Mouse (Mus musculus): ENCODE measurements at regions not wholly inside any gene's neighbourhood (a gene's known extent, or its start where the extent isn't known, plus 50 kb on each side); places are given as distances from the start of the nearest gene placed in this dataset.

DNA sequence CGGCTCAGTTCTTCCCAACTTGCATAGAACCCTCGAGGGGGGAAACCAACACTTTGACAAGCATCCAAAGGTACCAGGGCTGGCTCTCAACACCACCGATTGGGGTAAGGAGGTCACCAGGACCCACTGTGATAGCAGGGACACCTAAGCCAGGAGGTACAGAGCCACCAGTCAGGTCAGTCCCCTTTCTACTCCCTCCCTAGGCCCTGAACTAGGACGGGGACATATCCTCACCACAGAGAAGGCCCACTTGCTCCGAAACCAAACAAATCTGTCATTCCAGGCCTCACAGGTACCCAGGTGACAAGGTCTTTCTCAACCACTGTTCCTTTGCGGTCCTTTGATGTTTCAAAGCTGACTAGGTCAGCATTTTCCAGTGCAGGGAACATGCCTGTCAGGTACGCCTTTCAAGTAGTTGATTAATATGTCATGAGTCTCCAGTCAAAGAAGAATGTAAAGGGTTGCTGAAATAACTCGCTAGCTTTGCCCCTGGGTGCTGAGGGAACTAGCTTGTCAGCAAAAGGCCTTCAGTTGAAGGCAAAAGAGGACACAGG is 95.4 kb downstream of the Zfp36l1 start:
- no peak for DNase-seq (ENCODE audit: low read depth, low spot score)

GRCm38 (mm10) chr12:80015938-80016337 is 96.9 kb downstream of the Zfp36l1 start:
- DNase-seq (ENCODE audit: low read depth, low spot score), result no peak

- DNase-seq (ENCODE audit: low read depth, low spot score), result no peak
Measured at GRCm38 (mm10) chr12:80014598-80014983, 98.2 kb downstream of the Zfp36l1 start.

GRCm38 (mm10) chr12:80013904-80014597 is 98.8 kb downstream of the Zfp36l1 start:
- DNase-seq (ENCODE audit: low read depth, low spot score), result no peak

- DNase-seq (ENCODE audit: low read depth, low spot score), result no peak
Measured at GRCm38 (mm10) chr12:80013577-80013903, 99.3 kb downstream of the Zfp36l1 start.

GRCm38 (mm10) chr12:80011916-80012315 is 100.9 kb downstream of the Zfp36l1 start:
- DNase-seq (ENCODE audit: low read depth, low spot score), result no peak

GRCm38 (mm10) chr12:80010947-80011346 is 101.9 kb downstream of the Zfp36l1 start:
- no peak for DNase-seq (ENCODE audit: low read depth, low spot score)

GRCm38 (mm10) chr12:80010220-80010619 is 102.6 kb downstream of the Zfp36l1 start:
- no peak for DNase-seq (ENCODE audit: low read depth, low spot score)

GRCm38 (mm10) chr12:80007849-80008248 is 105.0 kb downstream of the Zfp36l1 start:
- DNase-seq (ENCODE audit: low read depth, low spot score), result no peak

DNA sequence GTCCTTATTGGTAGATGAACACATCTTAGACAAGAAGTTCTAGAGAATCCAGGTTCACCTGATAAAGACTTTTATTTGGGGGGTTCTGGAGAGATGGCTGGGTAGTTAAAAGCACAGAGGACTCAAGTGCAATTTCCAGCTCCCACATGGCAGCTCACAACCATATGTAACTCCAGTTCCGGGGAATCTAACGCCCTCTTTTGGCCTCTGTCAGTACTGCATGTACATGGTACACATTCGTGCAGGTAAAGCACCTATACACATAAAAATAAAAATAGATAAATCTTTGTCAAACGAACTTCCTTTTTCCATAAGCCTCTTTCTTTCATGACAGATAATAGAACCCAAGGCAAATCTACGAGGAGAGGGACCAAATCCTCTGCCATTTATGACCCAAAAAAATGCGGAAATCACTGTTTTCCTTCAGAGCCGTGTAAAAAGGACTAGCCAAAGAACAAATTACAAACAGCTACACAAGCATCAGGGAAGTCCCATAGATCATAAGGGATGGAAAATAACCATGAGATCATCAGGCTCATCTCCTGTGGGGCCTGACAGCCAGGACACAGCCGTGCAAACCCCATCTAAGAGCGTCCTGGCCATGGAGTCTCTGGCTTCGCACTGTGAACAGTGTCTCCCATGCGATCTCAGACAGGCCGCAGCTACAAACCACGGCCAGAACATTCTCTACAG is 107.4 kb downstream of the Zfp36l1 start:
- no peak for DNase-seq (ENCODE audit: low read depth, low spot score)

DNA sequence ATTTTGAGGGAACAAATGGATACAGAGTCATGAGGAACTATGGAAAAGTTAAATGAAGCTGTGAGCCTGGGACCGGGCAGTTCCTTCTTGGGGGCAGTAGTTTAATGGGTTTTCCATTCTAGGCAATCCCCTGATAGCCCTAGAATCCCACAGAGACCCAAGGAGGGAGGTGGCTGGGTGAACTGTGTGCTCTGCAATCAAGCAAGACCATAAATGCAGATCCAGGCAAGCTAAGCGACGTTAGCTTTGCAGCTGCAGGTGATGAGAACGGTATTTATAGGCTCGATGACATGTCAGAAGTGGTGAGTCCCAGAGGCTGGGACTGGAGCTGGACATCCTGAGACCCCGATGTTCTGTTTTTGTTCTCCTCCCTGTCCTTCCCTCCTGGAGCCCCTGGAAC is 108.2 kb downstream of the Zfp36l1 start:
- no peak for DNase-seq (ENCODE audit: low read depth, low spot score)

GRCm38 (mm10) chr12:80003486-80003885 is 109.3 kb downstream of the Zfp36l1 start:
- DNase-seq (ENCODE audit: low read depth, low spot score), result no peak

GRCm38 (mm10) chr12:80002474-80003125 is 110.2 kb downstream of the Zfp36l1 start:
- DNase-seq (ENCODE audit: low read depth, low spot score), result no peak

GRCm38 (mm10) chr12:80001794-80002193 is 111.0 kb downstream of the Zfp36l1 start:
- no peak for DNase-seq (ENCODE audit: low read depth, low spot score)

DNA sequence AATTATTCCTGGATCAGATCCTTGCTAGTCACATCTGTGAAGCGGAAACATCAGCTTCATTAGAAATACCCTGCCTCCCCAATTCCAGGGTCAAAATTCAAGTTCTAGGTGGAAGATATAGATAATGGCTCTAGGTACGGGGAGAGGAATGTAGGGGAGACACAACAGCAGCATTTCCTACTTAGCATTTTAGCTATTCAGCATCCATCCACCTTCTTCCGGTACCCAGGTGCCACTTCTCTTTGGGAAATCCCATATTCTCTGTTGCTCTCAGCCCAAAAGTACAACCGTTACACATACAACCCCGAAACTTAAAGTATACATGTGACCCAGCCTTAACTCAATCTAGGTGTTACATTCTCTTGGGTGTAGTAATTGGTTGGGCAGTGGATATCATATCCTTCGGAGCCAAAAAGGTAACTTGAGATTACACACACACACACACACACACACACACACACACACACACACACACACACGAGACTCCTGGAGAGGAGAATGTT is 112.9 kb downstream of the Zfp36l1 start:
- no peak for DNase-seq (ENCODE audit: low read depth, low spot score)

DNA sequence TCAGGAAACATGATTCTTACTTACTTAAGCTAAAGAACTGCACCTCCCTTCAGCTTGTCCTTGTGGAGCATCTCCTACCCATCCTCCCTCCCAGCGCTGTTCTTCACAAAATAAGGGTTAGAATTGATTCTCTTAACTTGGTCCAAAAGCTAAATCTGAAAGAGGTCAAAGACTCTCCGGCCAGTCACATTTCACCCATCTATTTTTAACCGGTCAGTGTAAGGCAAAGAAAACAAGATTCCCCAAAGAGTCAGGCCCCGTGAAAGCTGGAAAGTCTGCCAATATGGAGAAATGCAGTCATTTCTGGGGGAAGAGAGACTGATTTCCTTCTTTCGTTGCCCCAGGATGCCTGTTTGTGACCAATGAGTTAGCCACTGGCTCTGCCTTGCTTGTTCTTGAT is 114.0 kb downstream of the Zfp36l1 start:
- DNase-seq (ENCODE audit: low read depth, low spot score), result no peak

DNA sequence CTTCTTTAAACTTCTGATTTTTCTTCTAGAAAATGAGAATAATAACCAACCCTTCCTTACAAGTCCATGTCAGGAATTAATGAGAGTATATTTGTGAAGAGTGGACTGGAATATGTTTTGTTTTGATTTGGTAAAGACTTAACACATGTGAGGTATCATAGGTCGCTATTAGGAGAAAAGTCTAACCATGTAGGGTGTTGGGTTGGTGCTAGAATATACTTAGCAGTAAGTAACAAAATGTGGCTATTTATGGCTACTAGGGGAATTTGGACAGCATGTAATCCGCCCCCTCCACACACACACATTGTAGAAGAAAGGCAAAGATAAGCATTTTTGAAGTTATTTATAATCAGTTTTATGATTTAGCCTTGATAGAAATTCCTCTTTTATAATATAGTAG is 114.5 kb downstream of the Zfp36l1 start:
- DNase-seq (ENCODE audit: low read depth, low spot score), result no peak

GRCm38 (mm10) chr12:79997201-79997600 is 115.6 kb downstream of the Zfp36l1 start:
- DNase-seq (ENCODE audit: low read depth, low spot score), result no peak

GRCm38 (mm10) chr12:79995521-79996094 is 117.2 kb downstream of the Zfp36l1 start:
- DNase-seq (ENCODE audit: low read depth, low spot score), result no peak

DNA sequence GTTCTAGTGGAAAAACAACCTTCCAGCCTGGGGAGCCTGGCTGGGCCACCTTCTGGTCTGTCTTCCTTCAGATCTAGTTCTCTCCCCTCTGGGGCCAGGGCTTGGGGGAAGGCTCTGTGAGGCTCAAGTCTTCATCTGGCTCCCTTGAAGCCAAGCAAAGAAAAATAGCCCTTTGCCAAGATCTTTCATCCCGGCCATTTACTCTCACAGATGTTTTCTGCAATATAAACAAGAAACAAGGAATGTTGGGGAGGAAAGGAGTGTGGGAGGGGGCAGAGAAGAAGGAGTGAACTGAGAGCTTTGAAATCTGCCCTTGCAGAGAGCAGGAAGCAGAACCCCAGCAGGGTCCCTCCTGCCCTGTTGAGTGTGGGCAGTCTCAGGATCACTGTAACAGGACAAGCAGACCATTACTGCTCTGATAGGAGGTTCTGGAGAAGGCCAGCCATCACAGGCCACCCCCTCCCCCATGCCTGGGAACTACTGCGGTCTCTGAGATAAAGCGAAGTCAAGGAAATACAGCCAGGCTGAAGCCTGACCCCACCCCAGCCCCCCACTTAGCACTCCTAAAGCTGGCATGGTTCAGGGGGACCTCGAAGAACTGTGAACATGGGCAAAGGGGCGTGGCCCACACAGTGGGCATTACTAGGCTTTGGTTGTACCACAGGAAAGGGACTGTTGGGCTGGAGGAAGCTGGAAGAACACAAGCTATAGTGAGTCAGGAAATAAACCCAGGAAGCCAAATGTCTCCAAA is 118.8 kb downstream of the Zfp36l1 start:
- no peak for DNase-seq (ENCODE audit: low read depth, low spot score)

- no peak for DNase-seq (ENCODE audit: low read depth, low spot score)
Measured at GRCm38 (mm10) chr12:79991279-79991678, 121.5 kb downstream of the Zfp36l1 start.
